Mouse (Mus musculus): ENCODE measurements around the gene Xpo5.

Gene Xpo5

GRCm38 (mm10) chr17:46284653-46285052 is 82.1 kb downstream of the Xpo5 start:
- DNase-seq (ENCODE audit: low spot score in 2 of 2): no peak

GRCm38 (mm10) chr17:46285407-46285806 is 82.8 kb downstream of the Xpo5 start:
- no peak for DNase-seq (ENCODE audit: low spot score in 2 of 2)

GRCm38 (mm10) chr17:46287678-46288095 is 85.1 kb downstream of the Xpo5 start:
- DNase-seq (ENCODE audit: low spot score in 2 of 2): no peak
